Mouse (Mus musculus): ENCODE results near the gene Pramef25. TPM values are rescaled to one million over a fixed set of nuclear protein-coding genes. Genes with fewer than 3 reads are reported as not detected.

Gene Pramef25
- polyA plus RNA-seq (2017; shearing (Covaris generic)): not detected

GRCm38 (mm10) chr4:143950916-143951315, at the start of gene Pramef25:
Gene Pramef25, minus strand, starts transcription at chr4:143951016.

GRCm38 (mm10) chr4:143994269-143994668, 43.5 kb upstream of the Pramef25 start, which contains the start of gene Pramef17:
Gene Pramef17, minus strand, starts transcription at chr4:143994369.

GRCm38 (mm10) chr4:143966850-143967249, 16.0 kb upstream of the Pramef25 start, which contains the start of gene Gm13101:
Gene Gm13101, minus strand, starts transcription at chr4:143966950.

GRCm38 (mm10) chr4:143900280-143900679, 50.5 kb downstream of the Pramef25 start, which contains the start of gene Pramef6:
Gene Pramef6, minus strand, starts transcription at chr4:143900380.

Other genes with a start within 250 kb of the Pramef25 start
- under 1 TPM in 1 of 2 experiments, not detected in 1; 0.12 TPM for gene Gm13089, start 248.3 kb downstream of the Pramef25 start, polyA plus RNA-seq (2017; shearing (Covaris generic))
- gene Gm13078, start 231.6 kb downstream of the Pramef25 start, polyA plus RNA-seq (2017; shearing (Covaris generic)): under 1 TPM in 1 of 2 experiments, not detected in 1; 0.11 TPM
- not detected for gene Gm13023, start 161.7 kb downstream of the Pramef25 start, polyA plus RNA-seq (2017; shearing (Covaris generic))
- gene Gm13084, start 134.9 kb downstream of the Pramef25 start, polyA plus RNA-seq (2017; shearing (Covaris generic)): under 1 TPM in 1 of 2 experiments, not detected in 1; 0.43 TPM
- gene Gm13103, start 104.5 kb downstream of the Pramef25 start, polyA plus RNA-seq (2017; shearing (Covaris generic)): under 1 TPM in 1 of 2 experiments, not detected in 1; 0.47 TPM
- gene Pramef6, start 50.6 kb downstream of the Pramef25 start, polyA plus RNA-seq (2017; shearing (Covaris generic)): under 1 TPM in 1 of 2 experiments, not detected in 1; 0.37 TPM
- not detected for gene Gm13101, start 15.9 kb upstream of the Pramef25 start, polyA plus RNA-seq (2017; shearing (Covaris generic))
- gene Pramef17, start 43.4 kb upstream of the Pramef25 start, polyA plus RNA-seq (2017; shearing (Covaris generic)): under 1 TPM in 1 of 2 experiments, not detected in 1; 0.14 TPM
- gene Pramel4, start 108.1 kb upstream of the Pramef25 start, polyA plus RNA-seq (2017; shearing (Covaris generic)): under 1 TPM; 0.14 to 0.25 TPM
- gene Gm13102, start 155.5 kb upstream of the Pramef25 start, polyA plus RNA-seq (2017; shearing (Covaris generic)): under 1 TPM in 1 of 2 experiments, not detected in 1; 0.20 TPM
- gene Oog3, start 211.6 kb upstream of the Pramef25 start, polyA plus RNA-seq (2017; shearing (Covaris generic)): under 1 TPM in 1 of 2 experiments, not detected in 1; 0.26 TPM
- under 1 TPM in 1 of 2 experiments, not detected in 1; 0.23 TPM for gene Oog2, start 239.7 kb upstream of the Pramef25 start, polyA plus RNA-seq (2017; shearing (Covaris generic))